Mouse (Mus musculus): Measurements from ENCODE around the gene Gper1. TPM values are rescaled to one million over a fixed set of nuclear protein-coding genes. Genes with fewer than 3 reads are reported as not detected.

Gene Gper1
- total RNA-seq (2014; fragmentation: Nextera tagmentation) = not detected in 2 replicates
- total RNA-seq (2017) = not detected in 2 replicates

DNA sequence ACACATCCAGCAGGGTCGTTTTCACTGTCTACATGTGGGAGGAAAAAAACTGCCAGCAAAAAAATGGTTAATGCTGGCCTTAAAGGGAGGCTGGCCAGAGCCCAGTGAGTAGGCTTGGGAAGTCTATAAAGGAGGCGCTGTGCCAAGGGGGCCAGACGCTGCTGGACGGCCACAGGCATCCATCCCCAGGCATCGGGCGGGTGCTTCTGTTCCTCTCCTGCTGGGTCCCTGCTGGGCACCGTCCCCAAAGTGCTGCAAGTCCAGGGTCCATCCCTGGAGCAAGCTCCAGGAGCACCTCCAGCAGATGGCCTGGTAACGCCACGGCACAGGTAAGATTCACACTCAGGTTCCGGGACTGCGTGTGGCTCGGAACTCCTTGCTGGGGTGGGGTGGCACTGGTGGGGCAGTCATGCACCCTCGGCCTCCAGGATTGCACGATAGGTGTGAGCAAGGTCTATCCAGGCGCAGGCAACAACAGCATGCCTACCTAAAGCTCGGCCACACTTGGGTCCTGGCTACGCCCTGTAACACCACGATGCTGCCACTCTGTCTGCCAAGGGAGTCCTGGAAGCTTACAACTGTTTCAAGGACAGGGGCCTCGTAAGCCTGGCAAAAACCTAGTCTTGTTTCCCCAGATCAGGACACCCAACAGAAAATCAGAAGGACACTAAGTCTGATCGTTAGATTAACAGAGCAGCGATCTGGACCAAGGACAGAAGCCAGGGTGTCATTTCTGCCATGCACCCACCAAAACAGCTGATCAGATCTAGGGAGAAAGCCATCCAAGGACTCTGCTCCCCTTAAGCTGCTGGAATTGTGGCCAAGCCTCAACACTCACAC, at the start of gene Gper1:
Gper1 (plus strand) TSS at position 126 of the 840 bp plus-strand sequence.
- ATAC-seq (replicated peaks; ENCODE audit: low FRiP score, low TSS enrichment, poor library complexity, severe bottlenecking) = no peak

DNA sequence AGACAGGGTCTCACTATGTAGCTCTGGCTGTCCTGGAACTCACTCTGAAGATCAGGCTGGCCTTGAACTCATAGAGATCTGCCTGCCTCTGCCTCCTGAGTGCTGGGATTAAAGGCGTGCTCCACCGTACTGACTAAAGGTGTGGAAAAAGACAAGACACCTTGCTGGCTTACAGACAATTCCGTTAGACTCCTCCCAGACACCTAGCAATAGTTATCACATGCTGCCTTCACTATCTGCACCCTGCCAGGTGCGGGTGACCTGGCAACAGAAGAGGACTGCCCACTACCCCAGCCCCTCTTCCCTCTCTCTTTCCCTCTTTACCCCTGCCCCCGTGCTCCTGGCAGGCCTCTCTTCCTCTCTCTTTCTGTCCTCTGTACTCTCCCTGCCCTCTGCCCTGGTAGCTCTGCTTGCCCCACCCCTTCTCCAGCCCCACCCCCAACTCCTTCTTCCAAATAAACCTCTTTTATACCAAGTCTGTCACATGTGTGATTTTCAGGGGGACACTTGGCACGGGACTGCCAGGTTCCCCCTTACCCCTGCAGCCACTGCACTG, 49.0 kb upstream of the Gper1 start:
- ATAC-seq (replicated peaks; ENCODE audit: low FRiP score, low TSS enrichment, poor library complexity, severe bottlenecking) = no peak

GRCm38 (mm10) chr5:139374841-139375240, 48.1 kb upstream of the Gper1 start:
- ATAC-seq (replicated peaks; ENCODE audit: low FRiP score, low TSS enrichment, poor library complexity, severe bottlenecking) = no peak

DNA sequence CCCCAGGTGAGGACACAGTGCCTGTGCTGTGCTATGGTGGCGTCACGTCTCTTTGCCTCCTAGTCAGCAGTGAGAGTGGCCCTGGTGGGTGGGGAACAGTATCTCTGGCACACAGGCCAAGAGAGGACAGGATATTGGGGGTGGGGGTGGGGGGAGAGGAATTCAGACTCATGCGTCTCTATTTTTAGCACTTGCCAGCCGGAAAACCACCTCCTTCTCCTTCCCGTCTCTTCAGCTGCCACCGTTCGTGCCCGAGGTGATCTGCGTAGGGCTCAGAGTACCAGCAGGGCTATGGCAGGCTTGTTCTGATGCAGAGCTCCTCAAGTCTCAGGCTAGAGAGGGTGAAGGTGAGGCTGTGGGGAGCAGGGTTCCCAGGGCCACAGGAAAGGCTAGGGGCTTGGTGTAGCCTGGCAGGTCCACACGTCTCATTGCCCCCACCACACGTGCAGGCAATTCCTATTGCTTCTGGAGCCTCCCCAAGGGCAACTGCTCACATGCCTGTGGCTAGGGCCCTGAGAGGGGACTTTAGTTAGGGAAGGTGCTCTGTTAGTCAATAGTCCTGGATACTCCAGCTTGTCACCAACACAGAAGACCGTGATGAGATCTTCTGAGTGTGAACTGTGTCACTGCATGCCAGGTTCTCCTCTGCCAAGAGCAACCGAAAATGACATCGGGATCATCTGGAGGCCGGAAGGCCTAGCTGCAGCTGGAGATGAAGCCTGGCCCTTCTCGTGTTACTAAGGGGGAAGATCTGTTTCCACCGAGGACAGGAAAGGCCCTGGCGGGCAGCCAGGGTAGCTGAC, 45.3 kb upstream of the Gper1 start, which contains the start of gene Gpr146:
Gpr146 (plus strand) TSS at position 230 of the 803 bp plus-strand sequence.
- ATAC-seq (replicated peaks; ENCODE audit: low FRiP score, low TSS enrichment, poor library complexity, severe bottlenecking) = no peak

DNA sequence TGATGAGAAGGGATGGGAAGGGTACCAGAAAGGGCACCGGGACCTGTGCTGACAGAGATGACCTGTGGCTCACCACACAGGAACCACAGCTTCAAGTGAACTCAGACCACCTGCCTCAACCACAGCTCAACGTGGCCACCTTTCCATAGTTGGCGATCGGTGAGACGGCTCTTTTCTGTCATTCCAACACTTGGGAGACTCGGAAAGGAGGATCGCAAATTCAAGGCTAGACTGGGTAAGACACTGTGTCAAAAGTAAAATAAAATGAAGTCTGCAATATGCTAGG, 44.7 kb upstream of the Gper1 start:
- no peak for ATAC-seq (replicated peaks; ENCODE audit: low FRiP score, low TSS enrichment, poor library complexity, severe bottlenecking)

DNA sequence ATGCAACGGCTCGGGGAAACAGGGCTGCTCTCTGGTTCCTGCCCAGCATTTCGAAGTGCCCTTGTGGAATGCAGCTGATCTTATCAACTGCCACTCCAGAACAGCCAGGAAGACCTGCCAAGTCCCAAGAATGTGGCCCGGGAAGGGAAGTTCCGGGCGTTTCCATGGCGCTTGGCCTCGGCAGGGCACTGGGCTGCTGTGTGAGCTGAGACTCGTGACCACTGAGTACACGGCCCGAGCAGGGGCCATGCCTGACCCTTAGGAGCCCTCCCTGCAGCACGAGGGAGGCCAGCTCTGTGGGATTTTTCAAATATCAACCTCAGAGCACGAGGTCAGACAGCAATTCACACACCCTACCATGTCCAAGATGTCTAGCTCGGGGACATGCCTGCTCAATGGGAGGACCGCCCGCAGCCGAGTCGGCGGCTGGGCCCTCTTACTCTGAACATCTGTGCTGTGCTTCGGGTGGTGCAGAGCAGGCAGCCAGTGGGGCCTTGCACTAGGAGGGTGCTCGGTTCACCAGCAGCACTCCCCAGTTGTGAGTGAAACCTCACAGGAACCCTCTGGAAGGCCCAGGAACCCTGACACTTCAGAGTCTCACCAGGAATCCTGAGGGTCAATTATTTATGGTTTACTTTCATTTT, 43.8 kb upstream of the Gper1 start:
- no peak for ATAC-seq (replicated peaks; ENCODE audit: low FRiP score, low TSS enrichment, poor library complexity, severe bottlenecking)

DNA sequence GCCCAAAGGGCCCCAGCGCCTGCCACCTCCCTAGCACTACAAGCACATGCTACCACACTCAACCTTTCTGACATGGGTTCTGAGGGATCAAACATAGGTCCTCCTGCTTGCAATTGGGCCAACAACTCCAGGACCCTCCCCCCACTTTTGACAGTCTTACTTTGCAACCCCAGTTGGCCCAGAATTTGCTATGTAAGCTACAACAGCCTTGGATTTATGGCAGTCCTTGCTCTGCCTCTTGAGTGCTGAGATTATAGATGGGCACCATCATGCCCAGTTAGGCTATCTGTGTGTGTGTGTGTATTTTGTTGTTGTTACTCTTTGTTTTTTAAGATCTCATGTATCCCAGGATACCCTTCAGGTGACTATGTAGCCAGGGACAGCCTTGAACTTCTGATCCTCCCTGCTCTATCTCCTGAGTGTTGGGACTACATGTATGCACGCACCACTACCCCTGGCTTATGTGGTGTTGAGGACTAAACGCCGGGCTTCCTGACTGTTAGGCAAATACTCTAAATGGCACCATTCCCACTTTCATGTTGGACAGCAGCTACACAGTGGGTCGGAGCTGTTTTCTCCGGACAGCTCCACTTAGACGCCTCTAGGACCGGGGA, 43.1 kb upstream of the Gper1 start:
- no peak for ATAC-seq (replicated peaks; ENCODE audit: low FRiP score, low TSS enrichment, poor library complexity, severe bottlenecking)

DNA sequence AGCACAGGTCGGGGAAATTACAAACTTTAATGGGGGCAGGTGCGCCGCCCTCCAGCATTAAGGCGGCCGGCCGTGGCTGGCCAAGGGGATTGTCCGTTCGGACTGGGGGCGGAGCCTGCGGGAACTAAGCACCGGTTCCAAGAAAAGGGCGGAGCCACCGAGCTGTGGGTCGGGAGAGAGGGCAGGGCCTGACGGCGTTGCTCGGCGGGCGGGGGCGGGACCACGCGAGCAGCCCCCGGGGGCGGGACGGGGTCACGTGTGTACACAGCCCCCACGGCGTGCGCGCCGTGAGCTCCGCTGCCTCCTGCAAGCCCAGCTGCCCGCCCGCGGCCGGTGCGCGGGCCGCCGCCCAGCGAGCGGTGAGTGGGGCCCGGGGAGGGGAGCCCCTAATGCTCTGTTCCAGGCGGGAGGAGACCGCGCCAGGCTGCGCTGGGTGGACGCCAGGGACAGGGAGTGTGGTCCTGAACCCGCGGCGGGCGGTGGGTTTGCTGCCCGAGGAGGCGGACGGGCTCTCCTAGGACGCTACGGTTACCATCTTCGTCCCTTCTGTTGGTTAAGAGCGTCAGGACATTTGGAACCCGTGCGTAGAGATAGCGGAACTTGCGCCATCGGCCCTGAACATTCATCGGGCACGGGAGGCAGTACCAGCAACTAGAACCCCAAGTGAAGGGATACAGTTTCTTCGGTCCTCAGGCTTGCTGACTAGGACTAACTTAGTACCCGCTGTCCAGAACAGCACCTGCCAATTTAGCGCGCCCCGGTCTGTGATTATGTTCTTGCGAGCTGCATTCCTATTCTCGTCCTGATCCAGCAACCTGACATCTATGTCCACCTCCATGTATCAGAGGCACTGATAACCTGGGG, 42.3 kb upstream of the Gper1 start:
- peak; percentile 41 for ATAC-seq (replicated peaks; ENCODE audit: low FRiP score, low TSS enrichment, poor library complexity, severe bottlenecking)

DNA sequence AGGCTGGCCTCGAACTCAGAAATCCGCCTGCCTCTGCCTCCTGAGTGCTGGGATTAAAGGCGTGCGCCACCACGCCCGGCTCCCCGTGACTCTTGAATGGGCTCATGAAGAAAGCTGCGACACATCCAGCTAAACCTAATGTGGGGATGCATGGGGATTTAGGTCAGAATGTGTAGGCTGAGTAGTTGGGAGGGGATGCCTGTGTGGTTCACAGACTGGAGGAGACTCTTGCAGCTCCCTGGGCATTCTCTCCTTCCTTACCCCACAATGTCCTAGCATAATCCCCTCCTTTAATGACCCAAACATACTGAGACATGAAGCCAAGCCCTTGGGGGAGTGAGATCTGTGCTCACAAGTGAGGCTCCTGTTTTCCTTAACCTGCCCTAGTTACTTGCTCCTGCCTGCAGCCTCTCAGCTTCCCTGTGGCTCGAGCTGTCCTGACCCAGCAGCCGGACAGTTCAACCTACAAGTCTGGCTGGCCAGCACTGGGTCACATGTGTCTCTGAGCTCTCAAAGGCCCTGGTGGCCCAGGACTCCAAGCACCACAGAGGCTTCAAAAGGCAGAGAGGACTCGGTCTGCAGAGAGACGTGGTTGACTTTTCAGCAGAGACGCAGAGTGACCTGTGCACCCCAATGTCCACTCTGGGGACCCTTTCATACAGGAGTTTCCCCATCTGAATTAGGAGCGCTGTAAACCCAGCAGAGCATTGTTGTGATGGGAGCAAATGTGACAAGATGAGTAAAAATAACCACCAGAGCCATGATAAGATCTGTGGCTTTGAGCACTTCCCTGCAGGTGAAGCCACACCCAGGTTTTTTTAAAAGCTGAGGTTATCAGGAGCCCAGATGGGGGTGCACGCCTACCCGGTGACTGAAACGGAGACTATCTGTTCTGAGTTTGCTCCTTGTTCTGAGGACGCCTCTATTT, 41.1 kb upstream of the Gper1 start:
- ATAC-seq (replicated peaks; ENCODE audit: low FRiP score, low TSS enrichment, poor library complexity, severe bottlenecking) = peak; percentile 45

DNA sequence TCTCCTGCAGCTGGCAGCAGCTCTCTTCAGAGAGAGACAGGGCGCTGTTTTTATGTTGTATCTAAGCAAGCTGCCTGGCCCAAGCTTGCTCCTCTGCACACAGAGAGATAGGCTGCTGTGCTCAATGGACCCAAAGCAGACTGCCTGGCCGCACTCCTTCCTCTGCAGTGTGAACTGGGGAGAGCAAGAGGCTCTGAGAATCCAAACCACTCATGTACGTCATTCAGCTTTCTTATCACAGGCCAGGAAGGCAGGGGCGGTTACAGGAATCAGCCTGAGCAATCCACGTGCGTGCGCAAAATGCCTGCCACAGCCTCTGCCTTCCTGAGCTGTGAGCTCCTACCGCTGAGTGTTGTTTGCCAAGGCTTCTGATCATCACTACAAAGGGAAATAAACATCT, 40.2 kb upstream of the Gper1 start:
- ATAC-seq (replicated peaks; ENCODE audit: low FRiP score, low TSS enrichment, poor library complexity, severe bottlenecking) = peak; percentile 76

DNA sequence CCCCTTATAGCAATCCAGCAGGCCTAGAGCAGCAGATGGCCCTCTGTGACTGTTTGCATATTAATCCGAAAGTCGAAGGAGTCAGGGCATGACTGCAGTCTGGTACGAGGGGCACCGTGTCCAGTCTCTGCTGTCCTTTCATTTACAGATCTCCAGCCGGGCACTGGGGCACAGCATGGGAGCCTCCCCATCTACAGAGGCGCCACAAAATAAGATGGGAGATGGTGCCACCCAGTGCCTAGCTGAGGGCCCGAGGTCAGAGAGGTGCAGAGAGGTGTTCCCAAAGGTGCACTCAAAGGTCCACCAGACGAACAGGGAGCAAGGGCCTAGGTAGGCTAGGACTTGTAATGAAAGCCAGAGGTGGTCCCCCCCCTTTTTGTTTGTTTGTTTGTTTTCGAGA, 39.7 kb upstream of the Gper1 start:
- no peak for ATAC-seq (replicated peaks; ENCODE audit: low FRiP score, low TSS enrichment, poor library complexity, severe bottlenecking)

- no peak for ATAC-seq (replicated peaks; ENCODE audit: low FRiP score, low TSS enrichment, poor library complexity, severe bottlenecking)
Observed at GRCm38 (mm10) chr5:139384531-139384930, 38.4 kb upstream of the Gper1 start.

DNA sequence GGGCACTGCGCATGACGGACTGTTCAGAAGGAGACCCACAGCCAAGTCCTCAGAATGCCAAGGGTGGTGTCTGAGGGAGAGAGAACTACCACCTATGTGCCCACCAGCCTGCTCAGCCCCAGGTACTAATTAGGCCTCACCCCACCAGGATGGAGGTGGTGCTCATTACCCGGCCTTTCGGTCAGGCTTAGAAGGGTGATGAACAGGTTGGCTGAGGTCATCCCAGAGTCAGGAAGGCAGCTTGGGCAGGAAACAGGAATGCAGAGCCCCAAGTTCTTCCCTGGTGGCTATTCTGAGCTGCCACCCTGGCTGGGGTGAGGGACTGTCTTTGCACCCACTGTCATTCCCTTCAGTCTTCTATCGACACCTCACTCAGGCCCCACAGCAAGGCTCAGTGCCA, 36.9 kb upstream of the Gper1 start:
- no peak for ATAC-seq (replicated peaks; ENCODE audit: low FRiP score, low TSS enrichment, poor library complexity, severe bottlenecking)

DNA sequence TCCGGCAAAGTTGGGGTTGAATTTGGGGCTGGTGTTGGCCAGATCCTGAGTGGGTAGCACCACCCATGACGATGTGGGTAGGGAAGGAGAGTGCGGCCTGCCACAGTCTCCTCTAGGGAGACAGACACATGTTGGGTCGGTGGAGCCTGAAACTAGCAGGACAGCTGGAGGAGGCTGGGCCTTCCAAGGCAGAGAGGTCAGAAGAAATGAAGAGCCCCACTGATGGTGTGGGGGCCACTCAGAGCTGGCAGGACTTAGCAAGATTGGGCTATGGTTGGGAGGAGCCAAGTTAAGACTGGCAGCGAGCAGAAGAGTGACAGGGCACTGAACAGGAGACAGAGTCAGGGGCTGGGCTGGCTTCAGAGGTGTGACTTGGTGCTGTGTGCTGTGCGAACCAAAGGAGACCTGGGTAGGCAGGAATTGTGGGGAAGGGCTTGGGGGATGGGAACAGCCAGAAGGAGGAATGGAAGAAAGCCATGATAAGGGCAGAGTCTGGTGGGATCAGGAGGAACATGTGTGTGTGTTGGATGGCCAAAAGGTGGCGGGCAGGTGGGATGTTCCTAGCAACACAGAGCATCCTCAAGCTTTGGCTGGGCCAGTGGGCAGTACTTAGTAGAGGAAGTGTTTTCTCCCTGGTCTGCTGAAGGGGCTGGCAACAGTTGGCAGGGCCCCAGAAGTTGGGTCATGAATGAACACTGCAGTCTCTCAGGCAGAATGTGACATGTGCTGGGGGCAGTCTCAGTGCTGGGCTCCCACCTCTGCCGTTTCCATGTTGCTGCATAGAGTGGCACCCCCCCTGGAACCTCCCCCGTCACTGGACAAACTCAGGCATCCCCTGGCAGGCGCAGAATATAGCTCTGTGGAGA, 35.4 kb upstream of the Gper1 start:
- no peak for ATAC-seq (replicated peaks; ENCODE audit: low FRiP score, low TSS enrichment, poor library complexity, severe bottlenecking)

GRCm38 (mm10) chr5:139388195-139388570, 34.8 kb upstream of the Gper1 start:
- no peak for ATAC-seq (replicated peaks; ENCODE audit: low FRiP score, low TSS enrichment, poor library complexity, severe bottlenecking)

- peak; percentile 71 for ATAC-seq (replicated peaks; ENCODE audit: low FRiP score, low TSS enrichment, poor library complexity, severe bottlenecking)
Observed at GRCm38 (mm10) chr5:139388694-139389675, 34.0 kb upstream of the Gper1 start.
